Mouse (Mus musculus): ENCODE results near the gene Tuba1a. TPM values are rescaled to one million over a fixed set of nuclear protein-coding genes. Genes with fewer than 3 reads are reported as not detected.
"Not testable (repeated sequence)": the region's sequence is repeated elsewhere in the genome, so short reads cannot be mapped to it uniquely, and the experiment has no call there.

Tuba1a gene
- polyA plus RNA-seq, 2 experiments = 1,030 to 1,288 TPM

DNA sequence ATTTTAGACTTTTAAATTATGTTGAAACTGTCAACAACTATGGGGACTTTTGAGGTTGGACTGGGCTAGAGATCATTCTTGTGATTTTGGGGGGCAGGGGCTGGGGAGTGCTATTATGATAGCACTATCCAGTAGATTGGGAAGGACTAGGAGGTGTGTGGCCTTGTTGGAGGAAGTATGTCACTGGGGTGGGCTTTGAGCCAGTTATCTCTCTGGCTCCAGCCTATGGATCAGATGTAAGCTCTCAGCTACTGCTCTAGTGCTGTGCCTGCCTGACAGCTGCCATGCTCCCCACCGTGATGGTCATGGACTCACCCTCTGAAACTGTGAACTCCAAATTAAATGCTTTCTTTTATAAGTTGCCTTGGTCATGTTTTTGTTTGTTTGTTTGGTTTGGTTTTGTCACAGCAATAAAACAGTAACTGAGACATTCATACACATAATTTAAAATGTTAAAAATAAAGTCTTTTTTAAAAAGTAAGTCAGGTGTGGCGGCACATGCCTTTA is 30.4 kb downstream of the Tuba1a start:
- Histone ChIP-seq H3K4me3 (replicated peaks; ENCODE audit: low read length) (no peak overlapping the region), H3K27ac (replicated peaks; ENCODE audit: low read depth, low read length) (no peak overlapping the region), H3K9ac (ENCODE audit: low read depth, low read length, severe bottlenecking) (no peak overlapping the region), H3K9me3 (ENCODE audit: control insufficient read depth, low read length) (no peaks in the 10 kb centered on the region), H3K27me3 (ENCODE audit: control insufficient read depth, insufficient read depth, low read length) (no peaks in the 10 kb centered on the region), H3K4me2 (replicated peaks; ENCODE audit: low read depth, low read length, severe bottlenecking) (no peak overlapping the region), H3K4me1 (ENCODE audit: control insufficient read depth, insufficient read depth, low read length) (peaks cover 3% of the 10 kb centered on the region; the same call in 1 of the 2 replicates), H3K36me3 (ENCODE audit: control insufficient read depth, insufficient read depth, low read length) (no peaks in the 10 kb centered on the region)
- no peak for ATAC-seq (ENCODE audit: low FRiP score, low read depth)
- WGBS = 77% methylated on average over 2 of the region's 2 CpGs
- no peak for DNase-seq (ENCODE audit: low spot score)
- TF ChIP-seq POLR2A (IDR thresholded peaks at IDR 0.05; ENCODE audit: borderline replicate concordance, extremely low read depth, insufficient read depth, insufficient read length) = no peak

GRCm38 (mm10) chr15:98922581-98922980 is 30.9 kb downstream of the Tuba1a start:
- peaks cover 3% of the 10 kb centered on the region; the same call in 1 of the 2 replicates for H3K4me1 ChIP-seq (ENCODE audit: control insufficient read depth, insufficient read depth, low read length)
- H3K9me3 ChIP-seq (ENCODE audit: control insufficient read depth, low read length) = no peaks in the 10 kb centered on the region
- DNase-seq (ENCODE audit: low spot score) = no peak
- no peak overlapping the region for H3K4me2 ChIP-seq (replicated peaks; ENCODE audit: low read depth, low read length, severe bottlenecking)
- no peaks in the 10 kb centered on the region for H3K36me3 ChIP-seq (ENCODE audit: control insufficient read depth, insufficient read depth, low read length)
- no peak for TF ChIP-seq POLR2A (IDR thresholded peaks at IDR 0.05; ENCODE audit: borderline replicate concordance, extremely low read depth, insufficient read depth, insufficient read length)
- no peaks in the 10 kb centered on the region for H3K27me3 ChIP-seq (ENCODE audit: control insufficient read depth, insufficient read depth, low read length)
- H3K4me3 ChIP-seq (replicated peaks; ENCODE audit: low read length) = no peak overlapping the region
- 76% methylated on average over 3 of the region's 3 CpGs for WGBS
- ATAC-seq (ENCODE audit: low FRiP score, low read depth) = no peak
- peak overlapping the region; percentile 16; the same call in 1 of the 2 replicates for H3K9ac ChIP-seq (ENCODE audit: low read depth, low read length, severe bottlenecking)
- H3K27ac ChIP-seq (replicated peaks; ENCODE audit: low read depth, low read length) = no peak overlapping the region

DNA sequence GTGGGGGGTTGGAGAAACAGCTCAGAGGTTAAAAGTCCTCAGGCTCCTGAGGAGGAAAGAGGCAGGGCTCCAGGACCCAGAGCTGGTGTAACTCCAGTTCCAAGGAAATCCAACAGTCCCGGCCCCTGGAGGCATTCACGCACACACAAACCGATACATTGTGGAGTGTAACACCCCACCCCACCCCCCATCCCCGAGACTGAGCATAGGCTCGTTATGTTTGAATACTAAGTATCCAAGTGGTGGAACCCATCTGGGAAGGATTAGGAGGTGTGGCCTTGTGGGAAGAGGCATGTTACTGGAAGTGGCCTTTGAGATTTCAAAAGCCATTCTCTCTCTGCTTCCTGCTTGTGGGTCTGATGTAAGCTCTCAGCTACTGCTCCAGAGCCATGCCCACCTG is 32.0 kb downstream of the Tuba1a start:
- 74% methylated on average over 5 of the region's 5 CpGs for WGBS
- TF ChIP-seq POLR2A (IDR thresholded peaks at IDR 0.05; ENCODE audit: borderline replicate concordance, extremely low read depth, insufficient read depth, insufficient read length) = no peak
- Histone ChIP-seq H3K4me1 (ENCODE audit: control insufficient read depth, insufficient read depth, low read length) (peaks cover 7% of the 10 kb centered on the region; the same call in 1 of the 2 replicates), H3K9ac (ENCODE audit: low read depth, low read length, severe bottlenecking) (no peak overlapping the region), H3K36me3 (ENCODE audit: control insufficient read depth, insufficient read depth, low read length) (no peaks in the 10 kb centered on the region), H3K9me3 (ENCODE audit: control insufficient read depth, low read length) (no peaks in the 10 kb centered on the region), H3K4me2 (replicated peaks; ENCODE audit: low read depth, low read length, severe bottlenecking) (no peak overlapping the region), H3K4me3 (replicated peaks; ENCODE audit: low read length) (no peak overlapping the region), H3K27me3 (ENCODE audit: control insufficient read depth, insufficient read depth, low read length) (no peaks in the 10 kb centered on the region), H3K27ac (replicated peaks; ENCODE audit: low read depth, low read length) (no peak overlapping the region)
- ATAC-seq (ENCODE audit: low FRiP score, low read depth) (no peak), DNase-seq (ENCODE audit: low spot score) (no peak)

DNA sequence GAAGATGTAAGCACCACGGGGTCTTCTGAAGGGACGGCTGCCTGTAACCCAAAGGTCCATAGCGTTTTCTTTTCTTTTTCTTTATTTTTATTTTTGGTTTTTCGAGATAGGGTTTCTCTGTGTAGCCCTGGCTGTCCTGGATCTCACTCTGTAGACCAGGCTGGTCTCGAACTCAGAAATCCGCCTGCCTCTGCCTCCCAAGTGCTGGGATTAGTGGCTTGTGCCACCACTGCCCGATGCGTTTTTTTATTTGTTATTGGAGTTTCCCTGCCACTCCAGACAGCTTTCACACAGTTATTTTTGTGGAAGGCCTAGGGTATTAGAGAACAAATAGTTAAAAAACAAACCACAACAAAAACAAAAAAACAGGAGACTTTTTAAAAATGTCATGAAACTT is 35.0 kb downstream of the Tuba1a start:
- 23% methylated on average over 8 of the region's 8 CpGs for WGBS
- H3K4me3 ChIP-seq (replicated peaks; ENCODE audit: low read length) = peak overlapping the region; percentile 94
- not testable (repeated sequence) for H3K9me3 ChIP-seq (ENCODE audit: control insufficient read depth, low read length); ATAC-seq (ENCODE audit: low FRiP score, low read depth); DNase-seq (ENCODE audit: low spot score); H3K27me3 ChIP-seq (ENCODE audit: control insufficient read depth, insufficient read depth, low read length); H3K36me3 ChIP-seq (ENCODE audit: control insufficient read depth, insufficient read depth, low read length)
- H3K27ac ChIP-seq (replicated peaks; ENCODE audit: low read depth, low read length) = peak overlapping the region; percentile 75
- peaks cover 14% of the 10 kb centered on the region; the same call in 1 of the 2 replicates for H3K4me1 ChIP-seq (ENCODE audit: control insufficient read depth, insufficient read depth, low read length)
- H3K9ac ChIP-seq (ENCODE audit: low read depth, low read length, severe bottlenecking) = peak overlapping the region; percentile 44
- H3K4me2 ChIP-seq (replicated peaks; ENCODE audit: low read depth, low read length, severe bottlenecking) = peak overlapping the region; percentile 53

DNA sequence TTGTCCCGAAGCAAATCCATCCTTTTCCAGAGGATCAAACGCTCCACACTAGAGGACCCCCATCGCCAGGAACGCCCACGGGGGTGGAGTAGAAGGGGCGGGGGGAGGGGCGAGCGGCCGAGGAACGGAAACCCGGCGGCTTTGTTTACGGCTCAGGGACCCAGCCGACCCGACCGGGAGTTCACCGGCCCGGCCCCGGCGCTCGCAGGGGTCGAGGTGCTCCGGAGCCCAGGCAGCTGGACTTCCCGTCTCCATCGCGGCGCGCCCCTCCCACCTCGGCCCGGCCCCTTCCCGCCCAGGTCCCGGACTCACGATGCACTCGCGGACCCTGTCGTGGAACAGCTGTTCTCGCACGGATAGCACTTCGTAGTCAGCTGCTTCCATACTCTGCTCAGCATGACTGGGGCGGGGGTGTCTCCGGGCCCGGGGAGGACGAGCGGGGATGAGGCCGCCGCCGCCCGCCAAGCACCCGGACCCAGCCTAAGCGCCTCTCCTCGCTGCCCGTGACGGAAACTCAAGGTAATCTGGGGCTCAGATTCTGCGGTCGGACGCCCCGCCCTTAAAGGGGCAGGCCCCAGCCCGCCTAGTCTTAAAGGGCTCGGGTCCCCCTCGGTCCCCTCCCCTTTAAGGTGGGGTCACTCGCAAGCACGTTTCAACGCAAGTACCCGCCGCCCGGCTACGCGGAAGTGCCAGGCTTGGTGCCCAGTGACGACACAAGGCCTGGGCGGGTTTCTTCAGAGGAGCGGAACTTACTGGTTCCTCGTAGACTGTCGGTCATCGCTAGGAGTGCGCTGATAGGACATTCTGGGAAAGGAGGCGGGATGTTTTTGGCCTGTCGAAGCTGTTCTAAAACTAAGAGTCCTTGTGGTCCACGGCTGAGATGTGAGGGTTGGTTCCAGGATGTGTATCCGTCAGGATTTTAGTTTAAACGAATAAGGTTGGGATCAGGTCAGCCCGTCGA is 35.7 kb downstream of the Tuba1a start, which contains the start of gene Lmbr1l:
Gene Lmbr1l, minus strand, starts transcription at position 694 of the 961 bp plus-strand sequence.
- DNase-seq (ENCODE audit: low spot score) (peak; percentile 99), ATAC-seq (ENCODE audit: low FRiP score, low read depth) (peak; percentile 97)
- Histone ChIP-seq H3K27me3 (ENCODE audit: control insufficient read depth, insufficient read depth, low read length) (no peaks in the 10 kb centered on the region), H3K4me1 (ENCODE audit: control insufficient read depth, insufficient read depth, low read length) (peaks cover 14% of the 10 kb centered on the region; the same call in 1 of the 2 replicates), H3K9ac (ENCODE audit: low read depth, low read length, severe bottlenecking) (peak within 1 kb of the TSS; percentile 91), H3K36me3 (ENCODE audit: control insufficient read depth, insufficient read depth, low read length) (peaks cover 5% of the 10 kb centered on the region), H3K4me2 (replicated peaks; ENCODE audit: low read depth, low read length, severe bottlenecking) (peak within 1 kb of the TSS; percentile 79), H3K27ac (replicated peaks; ENCODE audit: low read depth, low read length) (peak within 1 kb of the TSS; percentile 96), H3K9me3 (ENCODE audit: control insufficient read depth, low read length) (no peaks in the 10 kb centered on the region), H3K4me3 (replicated peaks; ENCODE audit: low read length) (peak within 1 kb of the TSS; percentile 94)
- 3% methylated on average over 70 of the region's 82 CpGs for WGBS
- peak; percentile 38; the same call in 1 of the 2 replicates for TF ChIP-seq POLR2A (IDR thresholded peaks at IDR 0.05; ENCODE audit: borderline replicate concordance, extremely low read depth, insufficient read depth, insufficient read length)

Measured in limb, embryonic 14.5 days (tissue).